Mouse (Mus musculus) kidney, adult 9 months (tissue): Measurements from ENCODE around the gene Coro1b.

ENCODE experiments used
- DNase-seq: peaks from one replicate; pipeline ENCODE4 v3.0.0; 2022

The Coro1b gene

DNA sequence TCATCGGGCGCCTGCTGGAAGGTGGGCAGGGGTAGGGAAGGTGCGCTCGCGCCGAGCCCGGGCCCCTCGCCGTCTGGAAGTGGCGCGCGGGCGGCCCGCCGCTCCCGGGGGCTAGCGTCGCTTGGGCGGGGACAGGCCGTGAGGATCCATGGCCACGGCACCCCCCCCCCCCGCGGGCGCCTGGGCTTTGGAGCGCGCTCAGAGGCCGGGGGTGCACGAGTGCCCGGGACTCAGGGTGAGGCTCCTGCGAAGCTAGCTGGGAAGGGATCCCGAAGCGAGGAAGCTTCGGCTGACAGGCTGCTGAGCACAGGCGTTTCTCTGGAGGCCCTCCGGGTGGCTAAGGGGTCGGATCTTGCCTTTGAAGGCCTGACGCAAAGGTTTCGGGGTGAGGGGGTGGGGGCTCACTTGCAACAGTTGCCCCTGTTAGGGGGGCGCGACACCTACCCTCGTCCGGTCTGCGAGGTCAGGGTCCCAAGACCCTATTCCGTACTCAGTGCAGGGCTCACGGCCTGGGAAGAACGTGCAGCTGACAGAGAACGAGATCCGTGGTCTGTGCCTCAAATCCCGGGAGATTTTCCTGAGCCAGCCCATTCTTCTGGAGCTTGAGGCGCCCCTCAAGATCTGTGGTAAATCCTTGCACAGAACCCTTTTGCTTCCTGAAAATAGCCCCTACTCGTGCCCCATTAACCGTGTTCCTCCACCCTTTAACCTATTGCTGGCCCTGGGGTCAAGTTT, 44.0 kb downstream of the Coro1b start:
- DNase-seq, result no peak

DNA sequence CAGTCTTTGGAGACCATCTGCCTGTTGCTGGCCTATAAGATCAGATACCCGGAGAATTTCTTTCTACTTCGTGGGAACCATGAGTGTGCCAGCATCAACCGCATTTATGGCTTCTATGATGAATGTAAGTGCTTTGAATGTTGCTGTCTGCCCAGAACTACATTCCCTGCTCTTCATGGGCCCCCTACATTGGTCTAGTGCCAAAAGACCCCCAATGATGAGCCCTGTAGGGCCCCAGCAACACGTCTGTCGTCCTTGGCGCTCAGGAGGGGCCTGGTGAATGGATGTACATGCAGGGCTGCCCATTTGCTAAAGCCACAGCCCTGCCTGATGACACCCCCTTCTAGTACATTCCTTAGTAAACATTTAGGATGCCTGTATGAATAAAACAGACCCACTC, 44.7 kb downstream of the Coro1b start:
- no peak for DNase-seq

DNA sequence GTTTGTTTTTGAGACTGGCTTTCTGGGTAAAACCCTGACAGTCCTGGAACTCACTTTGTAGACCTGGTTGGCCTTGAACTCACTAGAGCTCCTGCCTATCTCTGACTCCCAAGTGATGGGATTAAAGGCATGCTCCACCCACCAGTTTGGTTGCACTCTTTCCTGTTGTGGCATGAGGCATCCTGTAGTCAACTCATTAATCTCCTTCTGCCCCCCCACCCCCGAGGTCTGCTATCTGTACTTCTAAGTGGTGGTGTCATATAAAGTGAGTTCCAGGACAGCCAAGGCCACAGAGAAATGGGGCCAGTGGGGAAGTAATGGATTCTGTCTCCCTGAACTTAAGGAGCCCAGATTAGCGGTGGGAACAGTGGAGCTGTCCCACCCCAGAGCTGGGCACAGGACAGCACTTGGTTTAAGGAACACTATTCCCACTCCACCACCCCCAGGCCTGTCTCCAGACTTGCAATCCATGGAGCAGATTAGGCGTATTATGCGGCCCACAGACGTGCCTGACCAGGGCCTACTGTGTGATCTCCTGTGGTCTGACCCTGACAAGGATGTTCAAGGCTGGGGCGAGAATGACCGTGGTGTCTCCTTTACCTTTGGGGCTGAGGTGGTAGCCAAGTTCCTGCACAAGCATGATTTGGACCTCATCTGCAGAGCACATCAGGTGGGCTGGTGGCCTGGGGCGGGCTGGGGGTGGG, 45.8 kb downstream of the Coro1b start:
- DNase-seq, result no peak

DNA sequence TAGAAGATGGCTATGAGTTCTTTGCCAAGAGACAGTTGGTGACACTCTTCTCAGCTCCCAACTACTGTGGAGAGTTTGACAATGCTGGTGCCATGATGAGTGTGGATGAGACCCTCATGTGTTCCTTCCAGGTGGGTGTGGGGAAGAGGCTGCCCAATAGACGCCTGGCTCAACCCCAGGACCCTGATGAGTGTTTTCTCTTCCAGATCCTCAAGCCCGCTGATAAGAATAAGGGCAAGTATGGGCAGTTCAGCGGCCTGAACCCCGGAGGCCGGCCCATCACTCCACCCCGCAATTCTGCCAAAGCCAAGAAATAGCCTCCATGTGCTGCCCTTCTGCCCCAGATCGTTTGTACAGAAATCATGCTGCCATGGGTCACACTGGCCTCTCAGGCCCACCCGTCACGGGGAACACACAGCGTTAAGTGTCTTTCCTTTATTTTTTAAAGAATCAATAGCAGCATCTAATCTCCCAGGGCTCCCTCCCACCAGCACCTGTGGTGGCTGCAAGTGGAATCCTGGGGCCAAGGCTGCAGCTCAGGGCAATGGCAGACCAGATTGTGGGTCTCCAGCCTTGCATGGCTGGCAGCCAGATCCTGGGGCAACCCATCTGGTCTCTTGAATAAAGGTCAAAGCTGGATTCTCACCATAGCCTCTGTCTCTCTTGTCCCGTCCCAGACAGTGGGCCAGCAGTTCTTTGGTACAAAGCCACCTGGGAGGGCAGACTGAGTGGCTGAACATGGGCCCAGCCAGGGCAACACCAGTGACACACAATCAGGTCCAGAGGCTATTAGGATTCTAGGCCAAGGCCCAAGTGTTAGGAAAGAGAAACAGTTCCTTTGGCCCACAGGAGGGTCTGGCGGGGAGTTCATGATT, 46.6 kb downstream of the Coro1b start:
- DNase-seq, result no peak

DNA sequence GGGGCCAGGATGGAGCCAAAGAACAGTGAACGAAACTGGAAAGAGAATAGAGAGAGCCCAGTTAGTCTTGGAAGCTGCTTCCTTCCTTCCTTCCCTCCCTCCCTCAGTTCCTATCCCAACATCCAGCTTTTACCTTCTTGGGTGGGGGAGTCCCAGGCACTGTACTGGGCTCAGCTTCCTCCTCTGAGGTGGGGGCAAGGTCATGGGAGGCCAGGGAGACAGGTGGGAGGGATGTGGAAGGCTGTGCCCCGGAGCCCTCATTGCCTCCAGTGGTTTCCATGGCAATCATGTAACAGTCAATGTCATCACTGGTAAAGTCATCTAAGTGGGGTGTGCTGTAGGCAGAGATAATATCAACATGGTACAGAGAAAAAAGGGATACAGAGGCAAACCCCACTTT, 47.6 kb downstream of the Coro1b start:
- DNase-seq, result no peak

DNA sequence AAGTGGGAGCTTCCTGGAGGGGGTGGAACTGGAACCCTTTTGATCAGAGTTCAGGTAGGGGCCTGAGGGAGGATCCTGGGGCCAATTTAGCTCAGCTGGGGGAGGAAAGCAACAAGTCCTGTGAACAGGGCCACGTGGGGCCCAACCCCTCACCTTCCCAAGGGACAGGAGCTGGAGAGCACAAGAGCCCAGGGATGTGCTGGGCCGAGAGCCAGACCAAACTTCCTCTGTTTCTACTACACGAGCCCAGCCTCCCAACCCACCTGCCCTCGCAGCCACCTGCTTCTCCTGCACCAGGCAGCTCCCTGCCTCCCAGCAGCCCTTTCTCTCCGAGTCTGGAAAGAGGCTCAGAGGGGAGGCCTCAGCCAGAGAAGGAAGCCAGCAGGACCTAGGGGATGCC, 48.1 kb downstream of the Coro1b start:
- DNase-seq, result no peak

DNA sequence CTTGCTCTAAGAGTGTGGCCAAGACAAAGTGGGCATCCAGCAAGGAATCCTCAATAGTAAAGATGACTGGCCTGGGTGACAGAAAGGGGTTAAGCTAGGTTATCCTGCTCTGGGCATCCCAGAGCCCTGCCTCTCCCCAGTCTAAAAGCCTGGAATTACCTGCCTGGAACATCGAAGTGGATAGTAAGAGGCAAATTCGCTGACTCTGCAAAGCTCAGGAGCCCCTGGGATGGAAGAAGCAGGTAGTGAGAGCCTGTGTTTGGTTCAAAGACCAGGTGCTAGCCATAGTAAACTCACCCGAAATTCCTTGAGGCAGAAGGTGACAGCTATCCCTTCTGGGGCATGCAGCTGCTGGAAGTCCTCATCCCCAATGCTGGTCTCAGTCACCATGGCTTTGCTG, 48.8 kb downstream of the Coro1b start:
- DNase-seq, result no peak

DNA sequence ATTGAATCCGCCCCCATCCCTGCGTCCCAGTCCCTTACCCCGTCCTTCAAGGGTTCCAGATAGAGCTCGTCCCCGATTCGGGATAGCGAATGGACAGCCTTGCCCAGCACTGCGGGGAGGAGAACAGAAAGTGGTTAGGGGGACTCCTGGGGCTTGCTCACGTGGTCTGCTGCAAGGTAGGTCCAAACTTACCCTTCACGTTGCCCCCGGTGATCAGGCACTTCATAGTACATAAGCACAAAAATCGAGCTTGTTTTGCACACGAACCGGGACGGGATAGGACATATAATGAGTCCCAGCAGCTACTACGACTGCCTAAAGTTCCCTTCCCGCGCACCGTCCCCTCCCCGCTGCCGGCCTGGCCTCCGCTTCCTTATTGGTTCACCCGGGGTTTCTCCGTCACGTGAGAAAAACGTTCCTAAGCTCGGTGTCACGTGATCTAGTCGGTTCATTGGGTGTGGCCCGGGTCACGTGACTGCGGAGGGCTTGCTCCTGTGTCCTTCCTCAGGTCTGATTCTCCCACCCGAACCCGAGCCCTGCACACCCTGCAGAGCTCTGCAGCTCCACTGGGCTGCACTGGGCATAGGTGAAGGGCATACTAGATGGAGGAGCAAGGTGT, 53.0 kb downstream of the Coro1b start, which contains the start of gene Rad9a:
Gene Rad9a, minus strand, starts transcription at position 372 of the 619 bp plus-strand sequence.
- peak; percentile 98 for DNase-seq

DNA sequence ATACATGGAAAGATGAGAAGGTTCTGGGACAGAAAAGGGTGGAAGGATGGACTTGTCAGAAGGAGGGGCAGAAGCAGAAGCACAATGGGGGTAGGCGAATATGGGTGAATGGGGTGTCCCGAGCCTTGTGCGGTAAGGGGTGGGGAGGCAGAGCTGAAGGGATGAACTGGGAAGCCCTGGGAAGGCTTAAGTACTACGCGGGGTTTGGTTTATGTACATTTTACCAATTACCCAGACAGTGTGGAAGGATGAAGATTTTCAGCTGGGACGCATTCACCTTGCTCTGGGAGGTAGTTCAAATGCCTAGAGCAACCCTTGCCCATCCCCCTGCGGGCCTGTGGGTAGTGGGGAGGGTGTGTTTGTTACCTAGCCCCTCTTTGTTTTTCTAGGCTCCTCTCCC, 53.7 kb downstream of the Coro1b start:
- no peak for DNase-seq

DNA sequence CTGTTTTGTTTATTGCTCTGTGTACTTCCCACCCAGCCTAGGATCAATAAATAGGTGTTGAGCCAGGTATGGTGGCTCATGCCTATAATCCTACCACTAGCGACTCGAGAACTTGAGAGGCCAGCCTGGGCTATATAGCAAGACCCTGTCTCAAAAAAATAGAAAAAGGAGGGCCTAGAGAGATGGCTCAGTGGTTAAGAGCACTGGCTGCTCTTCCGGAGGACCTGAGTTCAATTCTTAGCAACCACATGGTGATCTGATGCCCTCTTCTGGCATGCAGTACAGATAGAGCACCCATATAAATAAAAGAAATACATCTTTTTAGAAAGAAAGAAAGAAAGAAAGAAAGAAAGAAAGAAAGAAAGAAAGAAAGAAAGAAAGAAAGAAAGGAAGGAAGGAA, 54.7 kb downstream of the Coro1b start:
- DNase-seq, result no peak
